Mouse (Mus musculus) neutrophil, adult 59 days (primary cell): ENCODE measurements around the gene Chd5. TPM values are rescaled to one million over a fixed set of nuclear protein-coding genes. Genes with fewer than 3 reads are reported as not detected.

Source experiments
- total RNA-seq, 2 experiments: library from RNA; stranded (reverse); gene quantifications; 1 replicate in 1 of 2; 2 replicates in 1 of 2; pipeline ENCODE4 v1.2.4; 2023

Chd5 gene
- total RNA-seq = not detected

DNA sequence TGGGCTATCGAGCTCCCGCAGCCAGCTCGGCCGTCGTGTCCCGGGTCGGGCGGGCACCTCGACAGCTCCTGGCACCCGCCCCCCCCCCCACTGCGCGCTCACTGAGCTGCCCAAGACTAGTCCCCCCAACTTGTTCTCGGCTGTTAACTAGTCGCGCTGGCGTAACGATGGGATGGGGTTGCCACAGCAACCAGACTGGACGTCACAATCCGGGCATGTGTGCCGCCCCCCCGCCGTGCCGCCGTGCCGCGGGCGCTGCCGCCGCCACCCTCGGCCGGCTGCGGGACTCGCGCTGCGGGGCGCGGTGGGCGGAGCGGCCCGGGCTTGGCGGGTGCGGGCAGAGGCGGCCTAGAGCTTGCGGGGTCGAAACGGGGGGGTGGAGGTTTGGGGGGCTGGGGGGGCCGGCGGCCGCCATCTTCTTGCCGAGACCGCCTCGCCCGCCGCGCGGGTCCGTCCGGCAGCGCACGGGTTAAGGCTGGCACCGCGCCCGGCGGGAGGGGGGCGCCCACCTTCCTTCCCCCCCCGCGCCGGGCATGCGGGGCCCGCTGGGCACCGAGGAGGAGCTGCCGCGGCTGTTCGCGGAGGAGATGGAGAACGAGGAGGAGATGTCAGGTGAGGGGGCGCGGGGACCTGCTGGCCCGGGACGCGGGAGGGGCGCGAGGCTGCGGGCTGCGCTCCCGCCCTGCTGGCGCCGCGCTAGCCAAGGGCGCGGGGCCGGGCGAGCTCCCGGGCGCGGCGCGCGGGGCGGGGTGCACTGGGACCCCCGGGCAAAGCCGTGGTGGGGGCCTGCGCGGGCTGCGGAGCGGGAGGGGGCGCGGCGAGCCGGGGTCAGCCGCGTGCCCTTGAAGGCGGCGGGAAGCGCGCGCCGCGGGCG lies at the start of gene Chd5:
Chd5 (plus strand) TSS at position 233 of the 874 bp plus-strand sequence.

GRCm38 (mm10) chr4:152291562-152291961 lies 46.9 kb upstream of the Chd5 start, which contains the start of gene Hes3:
Gene Hes3 (minus strand): TSS chr4:152291662.

GRCm38 (mm10) chr4:152296874-152297861 lies 41.3 kb upstream of the Chd5 start, which contains the start of gene Icmt:
Gene Icmt (plus strand): TSS chr4:152297227.

DNA sequence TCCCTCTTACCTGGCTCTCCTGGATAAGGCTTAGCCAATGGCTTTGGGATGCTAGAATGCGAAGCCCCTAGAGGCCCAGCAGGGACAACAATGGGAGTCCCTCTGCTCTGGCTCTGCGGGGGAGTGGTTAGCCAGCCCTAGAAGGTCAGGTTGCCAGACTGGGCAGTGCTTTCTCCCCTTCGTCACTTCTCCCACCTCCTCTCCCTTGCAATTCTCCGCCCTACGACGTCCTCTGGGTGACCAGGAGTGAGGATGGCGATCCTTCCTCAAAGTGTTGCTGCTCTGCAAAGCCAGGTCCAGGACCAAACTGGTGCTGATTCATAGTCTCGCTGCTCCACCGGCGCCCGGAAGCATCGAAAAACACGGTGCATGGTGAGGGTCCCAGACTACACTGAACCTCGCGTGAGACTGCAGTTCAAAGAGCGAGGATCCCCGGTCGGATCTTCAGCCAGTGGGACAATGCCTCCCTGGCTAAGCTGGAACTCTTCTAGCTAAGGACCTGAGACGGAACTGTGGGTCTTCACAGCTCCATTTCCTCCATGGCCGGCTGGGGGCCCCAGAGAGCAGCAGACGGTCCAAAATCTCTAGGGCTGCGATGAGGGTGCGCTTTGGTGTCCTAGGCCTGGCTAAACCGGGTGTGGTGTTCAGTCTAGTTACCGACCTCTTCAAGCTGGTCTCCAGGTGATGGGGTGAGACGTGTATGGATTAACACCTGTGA lies 19.8 kb upstream of the Chd5 start, which contains the start of gene Rnf207:
Rnf207 (minus strand) TSS at position 477 of the 718 bp plus-strand sequence.

GRCm38 (mm10) chr4:152325574-152326411 lies 12.7 kb upstream of the Chd5 start, which contains the start of gene Rpl22:
Gene Rpl22 (plus strand): TSS chr4:152325742.

Other genes with a start within 250 kb of the Chd5 start
- gene Tnfrsf25, start 222.7 kb upstream of the Chd5 start, total RNA-seq = under 1 TPM in 1 of 2 experiments, not detected in 1; 0.29 TPM
- gene Espn, start 186.3 kb upstream of the Chd5 start, total RNA-seq = under 1 TPM; 0.38 to 0.90 TPM
- gene Hes2, start 179.8 kb upstream of the Chd5 start, total RNA-seq = not detected
- 10 to 100 TPM; 26.6 to 35.1 TPM for gene Acot7, start 160.5 kb upstream of the Chd5 start, total RNA-seq
- under 1 TPM; 0.44 TPM for gene Gpr153, start 64.4 kb upstream of the Chd5 start, total RNA-seq
- not detected for gene Hes3, start 47.0 kb upstream of the Chd5 start, total RNA-seq
- 10 to 100 TPM; 11.7 to 12.1 TPM for gene Icmt, start 41.4 kb upstream of the Chd5 start, total RNA-seq
- not detected for gene Rnf207, start 19.7 kb upstream of the Chd5 start, total RNA-seq
- 100 to 1,000 TPM; 266 to 319 TPM for gene Rpl22, start 12.9 kb upstream of the Chd5 start, total RNA-seq
- gene Nphp4, start 138.1 kb downstream of the Chd5 start, total RNA-seq = under 1 TPM; 0.71 to 0.78 TPM
- 100 to 1,000 TPM; 103 to 108 TPM for gene Kcnab2, start 139.2 kb downstream of the Chd5 start, total RNA-seq